Mouse (Mus musculus) C3H10T1/2 (cell line): ENCODE results near the gene Ebf3. TPM values are rescaled to one million over a fixed set of nuclear protein-coding genes. Genes with fewer than 3 reads are reported as not detected.

Experiments used
- polyA plus RNA-seq, 2 experiments: library from polyadenylated mRNA; unstranded; fragments of >200 nt; fragmentation: generic; extraction: Trizol; gene quantifications; one replicate each; pipeline ENCODE4 v1.2.1; 2012; ENCODE audit warnings: missing spikeins in 2 of 2

Gene Ebf3
- polyA plus RNA-seq, result 1 to 10 TPM; 3.0 to 9.1 TPM

GRCm38 (mm10) chr7:137313904-137314691, at the start of gene Ebf3:
Gene Ebf3, minus strand, starts transcription at chr7:137314445.

Other genes with a start within 250 kb of the Ebf3 start
- 1 to 10 TPM; 3.1 to 5.0 TPM for gene 9430038I01Rik, start 96.3 kb upstream of the Ebf3 start, polyA plus RNA-seq
- gene Glrx3, start 123.2 kb upstream of the Ebf3 start, polyA plus RNA-seq, result 100 to 1,000 TPM in 1 of 2 experiments, 10 to 100 TPM in 1; 77.5 to 128 TPM